Mouse (Mus musculus) adrenal gland, postnatal 4 days (tissue): Measurements from ENCODE around the gene Hfe. TPM values are rescaled to one million over a fixed set of nuclear protein-coding genes. Genes with fewer than 3 reads are reported as not detected.
"Not testable (repeated sequence)": the region's sequence is repeated elsewhere in the genome, so short reads cannot be mapped to it uniquely, and the experiment has no call there.

Experiments used
- DNase-seq, 2 experiments: peaks; one replicate each; pipeline ENCODE4 v3.0.0; 2021 to 2022; ENCODE audit warnings: low spot score in 2 of 2, mixed read lengths in 2 of 2
- total RNA-seq, 2 experiments: library from RNA; stranded (reverse); gene quantifications; 2 replicates each; pipeline ENCODE4 v1.2.3; 2021

The Hfe gene
- total RNA-seq, 2 experiments from 2014 or later, result 24.4 to 26.7 TPM

DNA sequence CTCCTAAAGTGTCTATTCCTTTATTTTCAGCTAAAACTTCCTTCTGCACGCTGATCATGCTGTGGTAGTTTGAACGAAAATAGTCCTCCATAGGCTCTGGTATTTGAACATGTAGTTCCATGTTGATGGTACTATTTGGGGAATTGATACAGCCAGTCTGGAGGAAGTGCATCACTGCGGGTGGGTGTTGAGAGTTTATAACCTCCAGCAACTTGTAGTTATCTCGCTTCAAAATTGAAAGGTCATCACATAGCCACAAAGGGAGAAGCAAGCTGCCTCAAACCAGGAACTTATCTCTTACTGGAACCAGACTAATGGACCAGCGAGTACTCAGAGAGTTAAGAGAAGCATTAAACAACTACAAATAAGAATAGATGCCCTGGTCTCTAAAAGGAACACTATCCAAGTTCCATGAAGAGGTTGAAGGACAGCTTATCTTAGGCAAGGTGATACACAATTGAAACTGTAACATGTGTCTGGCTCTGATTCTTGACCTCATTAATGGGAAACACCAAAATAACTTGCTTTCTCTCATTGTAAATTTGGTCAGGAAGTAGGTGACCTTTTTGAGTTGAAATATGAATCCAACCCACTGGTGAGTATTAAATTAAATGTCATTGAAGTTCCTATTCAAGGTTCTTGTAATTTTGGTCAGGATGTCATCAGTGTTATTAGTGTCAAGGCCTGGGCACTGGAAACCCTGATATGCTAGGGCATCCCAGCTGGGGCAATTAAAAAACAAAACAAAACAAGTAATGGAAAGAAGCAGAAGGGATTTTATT lies 5.8 kb upstream of the Hfe start:
- no peak for DNase-seq

DNA sequence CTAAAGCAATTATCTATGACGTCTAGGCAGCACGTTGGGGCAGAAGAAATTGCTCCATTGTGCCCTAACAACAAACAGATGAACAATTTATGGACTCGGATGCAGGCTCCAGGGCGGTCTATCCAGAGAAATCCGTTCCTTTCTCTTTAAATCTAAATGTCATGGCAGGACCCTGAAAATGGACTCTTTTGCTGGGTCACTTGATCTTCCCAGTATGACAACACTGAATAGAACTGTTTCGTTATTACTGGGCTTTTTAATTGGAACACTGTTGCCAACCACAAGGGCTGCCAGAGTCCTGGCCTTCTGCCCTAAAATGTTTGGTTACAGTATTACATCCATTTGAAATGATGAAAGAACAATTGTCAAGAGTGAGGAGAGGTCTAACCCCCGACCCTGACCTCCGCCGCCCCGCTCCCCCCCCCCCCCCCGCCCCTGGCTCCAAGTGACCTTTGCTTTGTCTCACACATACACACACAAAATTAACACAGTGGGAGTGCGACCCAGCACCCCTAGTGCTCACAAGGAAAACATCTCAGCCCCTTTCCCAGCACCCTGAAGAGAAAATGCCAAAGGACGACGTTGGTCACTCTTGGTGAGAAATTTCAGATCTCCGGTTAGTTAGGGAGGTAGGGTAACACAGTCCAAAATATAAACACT lies 810 bp downstream of the Hfe start:
- DNase-seq, result no peak

DNA sequence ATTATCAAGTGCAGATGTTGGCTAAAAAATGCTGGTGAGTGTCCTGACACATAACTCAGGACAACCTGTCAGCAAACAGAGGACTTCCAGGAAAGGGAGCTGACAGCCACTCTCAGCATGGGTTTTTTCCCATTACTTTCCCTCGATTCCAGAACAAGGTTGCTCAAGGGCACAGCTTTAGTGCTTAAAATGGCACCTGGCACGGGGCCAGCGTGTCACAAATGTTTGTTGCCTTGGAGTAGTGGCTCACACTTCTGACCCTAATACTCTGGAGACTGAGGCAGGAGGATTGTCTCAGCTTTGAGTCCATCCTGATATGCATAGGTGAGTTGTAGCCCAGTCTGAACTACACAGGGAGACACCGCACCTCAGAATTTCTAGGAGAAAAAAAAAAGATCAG lies 2.0 kb downstream of the Hfe start:
- DNase-seq, result no peak

GRCm38 (mm10) chr13:23708041-23708440 lies 2.6 kb downstream of the Hfe start:
- DNase-seq, result no peak

GRCm38 (mm10) chr13:23706771-23707170 lies 3.9 kb downstream of the Hfe start:
- DNase-seq, result no peak

GRCm38 (mm10) chr13:23705751-23706356 lies 4.8 kb downstream of the Hfe start:
- no peak for DNase-seq

DNA sequence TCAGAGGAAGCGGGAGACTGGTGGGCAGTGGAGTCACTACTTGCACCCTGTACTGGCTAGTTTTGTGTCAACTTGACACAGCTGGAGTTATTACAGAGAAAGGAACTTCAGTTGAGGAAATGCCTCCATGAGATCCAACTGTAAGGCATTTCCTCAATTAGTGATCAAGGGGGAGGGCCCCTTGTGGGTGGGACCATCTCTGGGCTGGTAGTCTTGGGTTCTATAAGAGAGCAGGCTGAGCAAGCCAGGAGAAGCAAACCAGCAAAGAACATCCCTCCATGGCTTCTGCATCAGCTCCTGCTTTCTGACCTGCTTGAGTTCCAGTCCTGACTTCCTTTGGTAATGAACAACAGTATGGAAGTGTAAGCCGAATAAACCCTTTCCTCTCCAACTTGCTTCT lies 7.9 kb downstream of the Hfe start:
- DNase-seq, result not testable (repeated sequence)

- DNase-seq, result no peak
Measured at GRCm38 (mm10) chr13:23702220-23702619, 8.4 kb downstream of the Hfe start.

DNA sequence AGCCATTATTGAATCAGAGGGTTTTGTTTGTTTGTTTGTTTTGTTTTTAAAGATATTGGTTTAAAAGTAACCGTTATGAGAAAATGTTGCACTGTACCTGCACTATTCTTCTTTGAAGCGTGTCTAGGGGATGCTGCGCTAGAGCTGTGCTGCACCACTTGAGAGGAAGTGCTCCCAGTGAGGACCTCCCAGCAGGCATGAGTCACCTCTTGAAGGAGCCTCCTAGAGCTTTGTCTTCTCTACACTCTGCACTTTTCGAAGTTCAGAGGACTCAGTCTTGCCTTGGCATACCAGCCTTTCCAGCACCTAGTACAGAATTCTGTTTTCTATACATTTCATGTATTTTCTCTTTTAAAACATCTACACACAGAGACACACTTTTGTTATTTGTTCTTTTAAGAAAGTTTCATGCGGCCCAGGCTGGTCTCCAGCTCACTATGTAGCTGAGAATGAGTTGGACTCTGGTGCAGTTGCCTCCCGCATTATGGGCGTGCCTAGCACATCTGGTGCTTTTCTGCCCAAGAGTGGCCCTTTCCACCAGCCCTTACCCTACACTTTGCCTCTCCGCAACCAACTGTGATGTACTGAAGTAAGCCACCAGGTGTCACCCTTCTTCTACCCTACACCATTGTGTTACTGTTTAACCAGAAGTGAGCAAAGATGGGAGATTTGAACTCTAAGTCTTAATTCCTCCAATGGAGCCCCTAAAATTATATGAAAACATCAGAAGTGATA lies 9.7 kb downstream of the Hfe start:
- DNase-seq, result peak in 1 of 2 experiments; percentile 44

- DNase-seq, result no peak
Measured at GRCm38 (mm10) chr13:23699767-23700166, 10.9 kb downstream of the Hfe start.

GRCm38 (mm10) chr13:23698996-23699395 lies 11.7 kb downstream of the Hfe start:
- DNase-seq, result no peak

GRCm38 (mm10) chr13:23698300-23698693 lies 12.4 kb downstream of the Hfe start, which contains the start of gene Hist1h4c:
Hist1h4c (minus strand) TSS chr13:23698454.
- peak; percentile 98 to 99 for DNase-seq

DNA sequence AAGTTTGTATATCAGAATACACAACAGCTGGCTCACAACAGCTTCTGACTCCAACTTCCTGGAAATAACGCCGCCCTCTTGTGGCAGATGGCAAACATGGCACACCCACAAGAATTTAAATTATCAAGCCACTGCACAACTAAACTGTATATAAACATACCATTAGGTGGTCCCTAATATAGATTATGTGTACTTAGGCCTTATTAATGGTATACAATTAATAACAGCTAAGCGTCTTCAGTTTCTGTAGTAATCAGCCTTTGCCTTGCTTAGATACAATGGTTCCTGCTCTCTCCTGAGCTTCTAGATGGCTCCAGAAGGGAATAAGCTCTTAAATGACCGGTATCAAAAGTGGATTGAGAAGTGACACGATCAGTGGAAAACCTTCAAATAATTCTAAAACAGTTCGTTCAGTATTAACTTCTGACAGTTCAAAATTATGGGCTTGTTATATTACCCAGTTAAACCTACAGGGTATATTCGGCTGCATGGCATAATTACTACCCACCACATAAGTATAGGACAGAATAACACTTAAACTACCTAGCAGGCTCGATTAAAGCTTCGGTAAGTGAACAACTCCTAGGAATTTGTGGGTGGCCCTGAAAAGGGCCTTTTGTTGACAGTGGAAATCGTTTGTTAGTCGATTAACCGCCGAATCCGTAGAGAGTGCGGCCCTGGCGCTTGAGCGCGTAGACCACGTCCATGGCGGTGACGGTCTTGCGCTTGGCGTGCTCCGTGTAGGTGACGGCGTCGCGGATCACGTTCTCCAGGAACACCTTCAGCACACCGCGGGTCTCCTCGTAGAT lies 13.0 kb downstream of the Hfe start:
- no peak for DNase-seq

DNA sequence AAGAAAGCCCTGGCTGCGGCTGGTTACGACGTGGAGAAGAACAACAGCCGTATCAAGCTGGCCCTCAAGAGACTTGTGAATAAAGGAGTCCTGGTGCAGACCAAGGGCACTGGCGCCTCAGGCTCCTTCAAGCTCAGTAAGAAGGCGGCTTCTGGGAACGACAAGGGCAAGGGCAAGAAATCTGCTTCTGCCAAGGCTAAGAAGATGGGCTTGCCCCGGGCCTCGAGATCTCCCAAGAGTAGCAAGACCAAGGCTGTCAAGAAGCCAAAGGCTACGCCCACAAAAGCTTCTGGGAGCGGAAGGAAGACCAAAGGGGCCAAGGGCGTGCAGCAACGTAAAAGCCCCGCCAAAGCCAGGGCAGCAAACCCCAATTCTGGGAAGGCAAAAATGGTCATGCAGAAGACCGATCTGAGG lies 14.6 kb downstream of the Hfe start:
- no peak for DNase-seq

DNA sequence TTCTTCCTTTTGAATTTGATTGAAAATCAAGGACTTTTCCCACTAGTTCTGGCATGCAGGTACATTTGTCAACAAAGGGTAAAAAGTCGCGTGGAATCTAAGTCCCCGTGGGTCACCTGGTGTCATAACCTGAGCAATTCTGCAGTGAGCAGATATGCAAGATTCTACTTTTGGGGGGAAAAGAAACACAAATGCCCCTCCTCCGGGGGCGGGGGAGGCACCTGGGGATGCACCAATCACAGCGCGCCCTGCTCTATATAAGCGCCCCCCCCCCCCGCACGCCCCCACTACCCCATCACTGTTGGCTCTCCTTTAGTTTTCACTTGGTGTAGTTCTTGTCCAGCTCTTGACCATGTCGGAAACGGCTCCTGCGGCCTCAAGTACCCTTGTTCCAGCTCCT lies 15.1 kb downstream of the Hfe start, which contains the start of gene Hist1h1t:
Gene Hist1h1t (plus strand): TSS at position 301 of the 400 bp plus-strand sequence.
- no peak for DNase-seq

GRCm38 (mm10) chr13:23694956-23695355 lies 15.7 kb downstream of the Hfe start:
- no peak for DNase-seq

DNA sequence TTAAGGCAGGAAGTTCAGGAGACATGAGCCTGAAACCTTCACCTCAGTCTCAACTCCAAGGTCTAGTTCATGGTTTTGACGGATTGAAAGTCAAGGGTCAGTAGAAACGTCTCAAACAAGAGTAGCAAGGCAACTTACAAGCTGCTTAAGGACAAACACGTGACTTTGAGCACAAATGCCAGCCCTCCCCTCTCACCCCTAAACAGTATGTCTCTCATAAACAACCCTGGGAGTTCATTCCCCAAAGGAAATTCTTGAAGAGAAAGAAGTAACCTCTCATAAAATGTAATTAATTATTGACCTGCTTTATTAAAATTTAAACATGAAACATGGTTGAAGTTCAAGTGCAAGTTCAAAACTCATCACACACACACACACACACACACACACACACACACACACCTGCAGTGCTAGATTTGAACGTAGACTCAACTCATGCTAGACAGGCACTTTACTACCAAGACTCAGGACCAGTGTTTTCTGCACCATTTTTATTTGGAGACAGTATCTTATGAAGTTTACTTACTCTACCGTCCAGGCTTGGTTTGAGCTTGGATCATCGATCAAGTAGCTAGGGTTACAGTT lies 16.7 kb downstream of the Hfe start:
- DNase-seq, result no peak

DNA sequence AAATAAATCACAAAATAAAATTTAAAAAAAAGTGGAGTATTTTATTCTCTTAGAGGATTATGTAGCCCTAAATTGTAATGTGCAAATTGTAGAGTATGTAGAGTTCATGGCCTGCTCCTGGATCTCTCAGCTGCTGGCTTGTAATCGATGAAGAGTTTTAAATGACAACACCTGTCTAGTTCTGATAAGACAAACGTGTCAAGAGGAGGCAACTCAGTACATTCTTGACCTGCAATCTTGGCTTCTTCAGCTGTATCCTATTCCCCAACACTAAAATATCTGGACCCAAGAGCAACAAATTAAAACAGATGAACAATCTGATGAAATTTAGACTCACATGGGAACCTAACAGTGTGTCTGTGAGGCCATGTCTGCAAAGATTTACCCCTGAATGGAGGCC lies 21.2 kb downstream of the Hfe start:
- DNase-seq, result no peak

DNA sequence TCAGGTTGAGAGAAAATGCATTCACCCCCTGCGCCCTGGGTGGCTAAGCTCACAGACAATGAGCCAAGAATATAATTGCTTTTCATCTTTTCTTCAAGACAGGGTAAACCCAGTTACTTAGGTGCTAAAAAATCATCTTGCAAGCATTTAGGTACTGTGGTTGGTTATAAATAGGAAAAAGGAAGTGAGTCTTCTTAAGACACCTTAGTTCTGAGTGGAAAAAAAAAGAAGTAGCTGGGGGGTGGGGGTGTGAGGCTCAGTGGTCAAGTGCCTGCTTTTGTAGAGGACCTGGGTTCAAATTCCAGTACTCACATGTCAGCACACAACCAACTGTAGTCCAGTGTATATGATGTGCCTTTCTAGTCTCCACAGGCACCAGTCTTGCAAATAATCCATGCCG lies 21.7 kb downstream of the Hfe start:
- DNase-seq, result no peak

GRCm38 (mm10) chr13:23687907-23688306 lies 22.7 kb downstream of the Hfe start:
- DNase-seq, result no peak
